Mouse (Mus musculus): ENCODE measurements at regions not wholly inside any gene's neighbourhood (a gene's known extent, or its start where the extent isn't known, plus 50 kb on each side); places are given as distances from the start of the nearest gene placed in this dataset.

- no peak for TF ChIP-seq CTCF (IDR thresholded peaks at IDR 0.05; ENCODE audit: low read depth)
- TF ChIP-seq EP300 (optimal IDR thresholded peaks at IDR 0.05), result no peak
Observed at GRCm38 (mm10) chr2:129919551-129919950, 92.6 kb upstream of the Tgm3 start.
